Mouse (Mus musculus): ENCODE results near the gene Itprip. TPM values are rescaled to one million over a fixed set of nuclear protein-coding genes. Genes with fewer than 3 reads are reported as not detected.

Gene Itprip
- polyA plus RNA-seq, 1 experiment = 1.6 TPM

DNA sequence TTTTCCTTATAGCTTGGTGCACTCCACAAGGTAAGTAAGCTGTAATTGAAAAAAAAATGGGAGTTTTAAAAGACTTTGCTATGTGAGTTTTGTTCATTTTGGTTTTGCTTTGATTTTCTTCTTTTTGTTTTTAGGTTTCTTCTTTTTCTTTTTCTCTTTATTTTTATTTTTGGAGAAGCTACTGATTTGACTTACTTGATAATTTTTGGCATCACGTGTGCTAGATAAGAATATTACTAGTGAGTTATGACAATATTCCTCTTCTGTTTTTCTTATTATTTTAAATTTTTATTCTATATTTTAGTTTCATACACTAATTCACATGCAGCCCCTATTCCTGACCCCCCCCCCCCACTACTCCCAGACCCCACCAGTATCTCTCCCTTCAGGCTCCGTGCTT lies 7.9 kb upstream of the Itprip start:
- peaks cover 7% of the 10 kb centered on the region; the same call in 1 of the 2 replicates for H3K4me1 ChIP-seq (ENCODE audit: control insufficient read depth, insufficient read depth, insufficient read length, low read length)
- H3K27ac ChIP-seq (replicated peaks; ENCODE audit: low read depth, low read length) = no peak overlapping the region
- H3K4me3 ChIP-seq (ENCODE audit: insufficient read depth, low read depth, low read length) = no peak overlapping the region

DNA sequence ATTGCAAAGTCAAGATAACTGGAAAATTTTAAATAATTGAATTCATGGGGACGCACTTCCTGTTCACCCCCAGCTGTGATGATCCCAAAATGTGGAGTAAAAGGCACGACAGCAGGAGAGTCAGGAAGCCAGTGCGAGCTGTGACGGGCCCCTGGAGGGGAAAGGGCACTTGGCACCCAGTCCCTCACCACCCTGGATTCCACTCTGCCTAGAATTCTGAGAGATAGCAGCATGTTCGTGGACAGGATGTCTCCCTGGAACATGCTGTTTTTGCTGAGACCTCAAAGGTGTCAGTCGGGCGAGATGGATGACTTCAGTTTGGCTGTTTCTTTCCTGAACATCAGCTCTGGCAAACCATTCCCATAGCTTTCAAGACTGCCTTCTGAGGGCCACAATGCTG lies 6.7 kb upstream of the Itprip start:
- Histone ChIP-seq H3K4me3 (ENCODE audit: insufficient read depth, low read depth, low read length) (no peak overlapping the region), H3K4me1 (ENCODE audit: control insufficient read depth, insufficient read depth, insufficient read length, low read length) (peaks cover 7% of the 10 kb centered on the region; the same call in 1 of the 2 replicates), H3K27ac (replicated peaks; ENCODE audit: low read depth, low read length) (peak overlapping the region; percentile 27; the same call in 1 of the 2 replicates)

DNA sequence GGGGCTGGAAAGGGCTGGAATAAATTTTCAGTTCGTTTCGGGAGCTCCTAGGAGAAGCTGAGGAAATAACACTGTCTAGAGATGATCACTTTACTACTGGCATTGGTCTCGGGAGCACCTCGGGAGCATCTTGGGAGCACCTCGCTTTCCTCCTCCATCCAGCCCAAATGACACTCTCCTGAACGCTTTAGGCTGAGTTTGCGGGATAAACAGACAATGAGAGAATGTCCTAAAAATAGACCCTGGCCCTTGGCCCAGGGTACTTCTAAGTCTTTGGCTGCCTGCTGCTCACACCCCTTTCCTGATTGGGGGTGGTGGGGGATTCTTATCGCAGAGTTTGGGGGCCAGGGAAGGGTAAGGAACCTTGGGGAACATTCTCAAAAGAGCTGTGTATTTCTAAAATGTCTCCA lies 872 bp upstream of the Itprip start:
- Histone ChIP-seq H3K4me1 (ENCODE audit: control insufficient read depth, insufficient read depth, insufficient read length, low read length) (peaks cover 5% of the 10 kb centered on the region), H3K27ac (replicated peaks; ENCODE audit: low read depth, low read length) (peak overlapping the region; percentile 93), H3K4me3 (ENCODE audit: insufficient read depth, low read depth, low read length) (peak overlapping the region; percentile 89)

DNA sequence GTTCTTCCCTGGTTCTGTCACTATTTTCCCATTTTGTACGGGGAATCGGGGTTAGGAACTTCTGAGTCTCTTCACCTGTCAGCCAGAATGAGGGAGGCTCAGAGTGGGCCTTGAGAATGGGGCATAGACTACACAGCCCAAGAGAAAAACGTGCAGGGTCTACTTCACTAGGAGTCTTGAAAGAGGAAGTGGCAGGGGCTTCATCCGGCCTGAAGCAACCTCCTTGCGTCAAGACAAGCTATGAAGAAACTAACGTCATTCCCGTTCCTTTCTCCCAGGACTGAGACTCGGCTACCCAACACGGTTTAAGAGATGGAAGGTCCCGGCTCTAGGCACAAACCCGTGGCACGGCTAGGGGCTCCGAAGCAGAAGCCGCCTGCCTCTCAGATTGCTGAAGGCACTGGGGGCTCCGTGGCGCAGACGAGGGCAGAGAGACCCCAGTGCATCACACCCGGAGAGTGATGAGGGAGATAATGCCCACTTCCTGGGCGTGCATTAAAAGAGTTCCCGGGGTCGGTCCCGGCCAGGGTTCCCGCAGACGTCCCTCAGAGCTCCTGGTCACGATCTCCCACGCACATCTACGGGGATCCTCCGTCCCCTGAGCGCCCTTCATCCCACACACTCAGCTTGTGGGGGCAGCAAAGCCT lies 521 bp downstream of the Itprip start:
- H3K4me1 ChIP-seq (ENCODE audit: control insufficient read depth, insufficient read depth, insufficient read length, low read length) = peaks cover 5% of the 10 kb centered on the region

DNA sequence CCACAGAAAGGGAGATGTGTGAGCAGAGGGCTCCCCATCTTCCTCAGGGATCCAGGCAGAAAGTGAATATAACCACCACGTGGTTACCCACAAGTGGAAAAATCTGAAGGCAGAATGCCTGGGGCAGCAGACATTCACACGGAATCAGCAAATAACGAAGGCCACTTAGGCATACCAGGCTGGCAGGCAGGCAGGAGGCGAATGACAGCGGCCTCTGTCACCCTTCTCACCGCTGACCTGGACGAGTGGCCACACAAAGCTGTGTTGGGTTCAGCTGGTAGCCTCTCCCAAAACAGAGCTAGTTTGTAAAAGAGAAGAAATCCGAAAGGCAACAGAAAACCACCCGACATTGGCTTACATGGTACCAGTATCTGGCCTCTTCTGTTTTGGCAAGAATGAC lies 1.1 kb downstream of the Itprip start:
- Histone ChIP-seq H3K4me3 (ENCODE audit: insufficient read depth, low read depth, low read length) (peak overlapping the region; percentile 89), H3K27ac (replicated peaks; ENCODE audit: low read depth, low read length) (peak overlapping the region; percentile 27; the same call in 1 of the 2 replicates), H3K4me1 (ENCODE audit: control insufficient read depth, insufficient read depth, insufficient read length, low read length) (peaks cover 5% of the 10 kb centered on the region)

More for the DNA sequence above, 521 bp downstream of the Itprip start:
- Histone ChIP-seq H3K4me3 (ENCODE audit: insufficient read depth, low read depth, low read length) (peak overlapping the region; percentile 89), H3K27ac (replicated peaks; ENCODE audit: low read depth, low read length) (peak overlapping the region; percentile 74)

DNA sequence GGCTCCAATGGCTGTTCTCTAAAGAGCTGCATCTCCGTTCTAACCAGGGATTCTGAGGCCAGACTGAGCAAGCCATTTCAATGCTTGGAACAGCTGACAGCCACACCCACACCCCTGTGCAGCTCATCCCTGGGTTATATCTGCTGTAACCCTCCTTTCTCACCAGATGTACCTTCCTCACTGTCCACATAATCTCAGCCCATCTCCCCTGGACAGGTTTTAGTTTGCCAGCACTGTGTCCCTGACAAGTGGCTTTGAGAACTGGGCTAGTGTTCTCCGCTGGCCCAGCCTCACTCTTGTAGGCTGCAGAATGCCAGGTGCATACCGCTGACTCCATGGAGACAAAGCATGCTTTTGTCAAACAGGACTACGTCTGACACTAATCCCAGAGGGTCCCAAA lies 1.7 kb downstream of the Itprip start:
- Histone ChIP-seq H3K4me3 (ENCODE audit: insufficient read depth, low read depth, low read length) (0 out of 2 replicates have a peak overlapping the region, but pooled peaks have one; percentile 89), H3K27ac (replicated peaks; ENCODE audit: low read depth, low read length) (no peak overlapping the region), H3K4me1 (ENCODE audit: control insufficient read depth, insufficient read depth, insufficient read length, low read length) (peaks cover 5% of the 10 kb centered on the region)

DNA sequence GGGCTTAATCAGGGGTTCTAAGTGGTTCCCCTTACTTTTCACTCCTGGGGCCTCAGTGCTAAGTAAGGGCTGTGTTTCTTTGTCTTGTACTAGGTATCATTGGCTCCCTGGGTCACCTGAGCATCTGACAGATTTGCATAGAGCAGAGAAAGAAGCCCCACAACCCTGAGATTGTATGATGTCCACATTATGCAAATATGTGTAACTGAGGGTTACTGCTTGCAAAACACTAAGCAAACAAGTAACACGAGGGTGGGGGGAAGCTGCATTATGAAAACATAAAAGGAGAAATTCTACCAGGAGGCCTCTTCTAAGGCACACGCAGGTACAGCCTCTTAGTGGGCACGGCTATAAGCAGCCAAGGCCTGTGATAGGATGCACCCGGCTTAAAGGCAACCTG lies 3.8 kb downstream of the Itprip start:
- Histone ChIP-seq H3K27ac (replicated peaks; ENCODE audit: low read depth, low read length) (no peak overlapping the region), H3K4me3 (ENCODE audit: insufficient read depth, low read depth, low read length) (no peak overlapping the region), H3K4me1 (ENCODE audit: control insufficient read depth, insufficient read depth, insufficient read length, low read length) (peaks cover 5% of the 10 kb centered on the region)

DNA sequence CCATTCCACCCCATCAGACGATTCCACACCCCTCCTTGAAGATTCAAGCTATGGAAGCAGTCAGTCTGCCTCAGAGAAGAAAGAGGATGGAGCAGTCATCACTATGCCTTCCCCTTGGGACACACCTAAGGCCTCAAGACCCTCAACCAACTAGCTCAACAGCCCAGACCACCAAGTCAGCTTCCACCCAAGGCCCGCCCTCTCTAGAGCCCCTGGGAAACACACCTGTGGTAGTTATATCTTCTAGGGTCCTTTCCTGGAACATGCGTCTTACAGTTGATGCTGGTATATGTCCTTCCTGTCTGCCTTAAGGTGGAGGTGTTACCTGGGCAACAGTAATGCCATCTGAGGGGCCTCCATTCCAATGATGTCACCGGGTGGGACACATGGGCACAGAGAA lies 4.9 kb downstream of the Itprip start:
- H3K4me3 ChIP-seq (ENCODE audit: insufficient read depth, low read depth, low read length) = no peak overlapping the region
- peaks cover 7% of the 10 kb centered on the region for H3K4me1 ChIP-seq (ENCODE audit: control insufficient read depth, insufficient read depth, insufficient read length, low read length)
- H3K27ac ChIP-seq (replicated peaks; ENCODE audit: low read depth, low read length) = no peak overlapping the region

DNA sequence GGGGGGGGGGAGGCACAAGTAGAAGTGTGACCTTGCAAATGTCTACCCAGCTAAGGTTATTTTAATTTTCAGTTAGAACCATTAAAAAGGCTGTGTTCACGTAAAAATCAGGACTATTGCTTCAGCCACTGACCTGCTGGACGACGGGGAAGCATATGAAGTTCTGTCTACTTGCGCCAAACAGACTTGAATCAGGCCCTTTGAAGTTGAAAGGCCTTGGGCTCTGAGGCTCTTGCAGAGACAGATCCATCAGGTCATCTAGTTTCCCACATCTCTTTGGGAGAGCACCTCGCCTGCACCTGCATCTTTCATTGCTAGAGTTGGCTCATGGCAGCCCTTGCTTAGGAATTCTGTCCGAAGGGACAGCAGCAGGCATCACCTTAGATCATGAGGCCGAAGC lies 5.8 kb downstream of the Itprip start:
- H3K4me3 ChIP-seq (ENCODE audit: insufficient read depth, low read depth, low read length) = no peak overlapping the region
- H3K4me1 ChIP-seq (ENCODE audit: control insufficient read depth, insufficient read depth, insufficient read length, low read length) = peaks cover 7% of the 10 kb centered on the region
- H3K27ac ChIP-seq (replicated peaks; ENCODE audit: low read depth, low read length) = no peak overlapping the region

DNA sequence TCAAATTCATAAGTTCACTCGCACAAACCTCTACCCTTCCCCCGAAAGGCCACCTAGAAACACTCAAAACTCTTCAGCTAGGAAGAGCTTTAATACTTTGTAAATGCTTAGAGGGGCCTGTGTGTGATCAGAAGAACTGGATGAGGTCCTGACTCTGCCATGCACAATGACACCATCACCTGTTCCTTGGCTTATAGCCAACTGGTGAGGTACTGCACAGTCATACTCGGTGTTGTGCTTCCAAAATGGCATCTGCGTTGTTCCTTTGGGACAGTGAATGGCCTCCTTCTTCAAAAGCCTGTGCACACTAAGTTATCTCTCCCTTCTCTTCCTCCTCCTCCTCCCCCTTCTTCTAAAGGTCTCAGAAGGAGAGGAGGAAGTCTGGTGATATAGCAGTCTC lies 8.3 kb downstream of the Itprip start:
- Histone ChIP-seq H3K27ac (replicated peaks; ENCODE audit: low read depth, low read length) (no peak overlapping the region), H3K4me3 (ENCODE audit: insufficient read depth, low read depth, low read length) (no peak overlapping the region), H3K4me1 (ENCODE audit: control insufficient read depth, insufficient read depth, insufficient read length, low read length) (peaks cover 4% of the 10 kb centered on the region; the same call in 1 of the 2 replicates)

DNA sequence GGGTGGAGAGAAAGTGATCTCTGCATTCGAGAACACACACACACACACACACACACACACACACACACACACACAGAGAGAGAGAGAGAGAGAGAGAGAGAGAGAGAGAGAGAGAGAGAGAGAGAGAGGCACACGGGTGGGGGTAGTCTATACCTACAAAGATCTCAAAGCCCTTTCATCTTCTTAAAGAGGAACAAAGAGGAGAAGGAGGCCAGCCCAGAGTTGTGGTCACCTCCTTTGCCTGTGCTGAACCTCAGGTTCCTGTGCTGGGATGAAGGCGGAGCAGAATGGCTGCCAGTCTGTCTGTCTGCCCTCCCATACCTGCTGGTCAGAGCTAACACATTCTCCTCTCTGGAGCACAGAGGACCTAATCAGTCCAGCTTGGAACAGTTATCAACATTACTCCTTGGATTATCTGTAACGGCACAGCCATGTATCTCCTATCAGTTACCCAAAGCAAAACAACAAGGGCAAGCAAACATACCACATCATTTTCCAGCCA lies 8.9 kb downstream of the Itprip start:
- Histone ChIP-seq H3K4me1 (ENCODE audit: control insufficient read depth, insufficient read depth, insufficient read length, low read length) (peaks cover 5% of the 10 kb centered on the region; the same call in 1 of the 2 replicates), H3K27ac (replicated peaks; ENCODE audit: low read depth, low read length) (no peak overlapping the region), H3K4me3 (ENCODE audit: insufficient read depth, low read depth, low read length) (no peak overlapping the region)

DNA sequence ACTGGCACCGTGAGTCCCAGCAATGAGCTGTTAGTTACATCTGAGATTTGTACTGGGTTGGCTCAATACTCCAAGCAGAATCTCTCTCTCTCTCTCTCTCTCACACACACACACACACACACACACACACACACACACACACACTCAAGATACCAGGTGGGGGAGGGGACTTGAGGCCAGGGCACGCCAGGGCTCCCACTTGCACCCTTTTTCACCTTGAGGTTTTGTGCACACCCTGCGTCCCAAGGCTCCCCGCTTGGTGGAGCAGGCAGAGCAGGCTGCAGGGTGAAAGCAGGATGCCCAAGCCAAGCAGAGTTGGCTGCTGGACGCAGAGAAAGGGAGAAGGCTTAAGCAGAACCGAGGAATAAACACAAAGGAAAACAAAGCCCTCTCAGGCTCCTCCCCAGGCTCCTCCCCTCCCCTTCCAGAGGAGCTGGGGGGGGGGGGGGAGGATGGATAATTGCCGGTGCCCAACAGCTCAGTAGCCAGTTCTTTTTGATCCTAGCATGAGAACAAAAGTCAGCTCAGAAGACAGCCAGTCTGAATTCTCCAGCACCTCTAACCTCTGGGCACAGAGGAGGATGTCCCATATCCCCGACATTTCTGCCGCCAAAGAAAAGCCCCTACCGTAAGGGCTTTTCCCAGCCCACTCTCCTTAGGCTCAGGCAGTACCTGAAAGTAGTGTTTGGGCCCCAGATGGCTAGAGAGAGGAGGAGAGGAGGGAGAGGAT lies 9.5 kb downstream of the Itprip start:
- Histone ChIP-seq H3K4me1 (ENCODE audit: control insufficient read depth, insufficient read depth, insufficient read length, low read length) (peaks cover 5% of the 10 kb centered on the region; the same call in 1 of the 2 replicates), H3K27ac (replicated peaks; ENCODE audit: low read depth, low read length) (no peak overlapping the region), H3K4me3 (ENCODE audit: insufficient read depth, low read depth, low read length) (no peak overlapping the region)

DNA sequence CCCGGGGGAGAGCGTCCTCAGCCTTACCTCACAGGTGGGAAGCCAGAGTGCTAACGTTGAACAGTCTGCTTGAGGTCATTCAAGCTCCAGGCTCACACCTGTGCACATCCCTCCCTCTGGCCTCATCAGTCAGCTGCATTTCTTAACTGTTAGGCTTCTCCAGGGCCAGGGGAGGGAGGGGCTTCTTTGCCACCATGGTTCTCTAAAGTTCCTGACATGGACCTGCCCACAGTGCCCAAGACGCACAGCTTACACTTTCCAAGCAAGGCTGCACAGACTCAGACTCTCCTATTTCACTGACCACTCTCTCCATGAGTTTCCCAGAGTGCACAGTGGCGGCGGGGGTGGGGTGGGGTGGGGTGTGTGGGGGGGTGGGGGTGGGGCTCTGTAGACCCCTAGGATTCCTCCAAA lies 10.1 kb downstream of the Itprip start:
- H3K27ac ChIP-seq (replicated peaks; ENCODE audit: low read depth, low read length) = no peak overlapping the region
- H3K4me1 ChIP-seq (ENCODE audit: control insufficient read depth, insufficient read depth, insufficient read length, low read length) = peaks cover 5% of the 10 kb centered on the region; the same call in 1 of the 2 replicates
- H3K4me3 ChIP-seq (ENCODE audit: insufficient read depth, low read depth, low read length) = no peak overlapping the region

DNA sequence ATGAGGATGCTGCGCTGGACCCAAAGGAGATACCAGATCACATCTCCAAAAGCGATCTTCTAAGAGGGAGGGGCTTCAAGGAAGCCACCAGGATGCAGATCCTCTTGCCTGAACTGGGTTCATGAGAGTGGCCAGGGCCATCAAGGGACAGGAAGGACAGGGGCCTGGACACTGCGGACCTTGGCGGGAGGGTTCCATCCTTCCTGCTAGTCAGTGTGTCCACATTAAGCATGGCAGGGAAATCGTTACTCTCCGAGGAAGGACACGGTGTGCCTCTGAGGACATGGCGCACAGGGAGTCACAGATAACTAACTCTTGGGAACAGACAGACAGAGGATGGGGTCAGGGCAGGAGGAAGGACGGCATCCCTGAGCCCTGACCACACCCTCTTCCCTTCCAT lies 11.5 kb downstream of the Itprip start:
- H3K27ac ChIP-seq (replicated peaks; ENCODE audit: low read depth, low read length) = no peak overlapping the region
- H3K4me1 ChIP-seq (ENCODE audit: control insufficient read depth, insufficient read depth, insufficient read length, low read length) = peaks cover 16% of the 10 kb centered on the region
- H3K4me3 ChIP-seq (ENCODE audit: insufficient read depth, low read depth, low read length) = no peak overlapping the region

DNA sequence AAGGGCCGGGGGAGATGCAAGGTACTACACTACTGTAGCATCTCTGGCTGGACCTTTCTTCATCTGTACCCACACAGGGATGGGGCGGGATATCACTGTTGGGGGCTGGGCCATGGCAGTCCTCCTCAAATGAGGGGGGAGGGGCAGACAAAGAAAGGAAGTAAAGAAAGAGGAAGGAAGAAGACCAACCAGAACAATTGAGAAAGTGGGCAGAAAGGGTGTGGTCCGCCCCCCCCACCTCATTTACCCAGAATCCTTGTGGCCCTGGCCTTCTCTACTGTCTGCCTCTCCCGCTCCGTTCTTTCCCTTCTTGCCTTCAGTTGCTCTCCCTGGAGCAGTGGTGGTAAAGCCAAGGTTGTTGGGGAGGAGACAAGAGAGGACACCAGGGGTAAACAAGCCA lies 13.5 kb downstream of the Itprip start:
- no peak overlapping the region for H3K27ac ChIP-seq (replicated peaks; ENCODE audit: low read depth, low read length)
- no peak overlapping the region for H3K4me3 ChIP-seq (ENCODE audit: insufficient read depth, low read depth, low read length)
- H3K4me1 ChIP-seq (ENCODE audit: control insufficient read depth, insufficient read depth, insufficient read length, low read length) = peaks cover 25% of the 10 kb centered on the region

Measured in brown adipose tissue, adult 24 weeks (tissue).